Mouse (Mus musculus) cerebellum, adult 2 months (tissue): ENCODE measurements at regions not wholly inside any gene's neighbourhood (a gene's known extent, or its start where the extent isn't known, plus 50 kb on each side); places are given as distances from the start of the nearest gene placed in this dataset.

ENCODE experiments used
- CTCF ChIP-seq: fragments of 200-500 bp; IDR thresholded peaks from 2 replicates; pipeline ENCODE4 v1.5.1; 2011; ENCODE audit warnings: low read depth, mild to moderate bottlenecking, control low read depth, low read length, moderate library complexity, borderline replicate concordance; ENCODE audit not compliant: insufficient read depth
- POLR2A ChIP-seq: fragments of 200-500 bp; IDR thresholded peaks from 2 replicates; pipeline ENCODE4 v1.6.1; 2011; ENCODE audit warnings: low read length, control low read depth, borderline replicate concordance; ENCODE audit not compliant: insufficient read depth

DNA sequence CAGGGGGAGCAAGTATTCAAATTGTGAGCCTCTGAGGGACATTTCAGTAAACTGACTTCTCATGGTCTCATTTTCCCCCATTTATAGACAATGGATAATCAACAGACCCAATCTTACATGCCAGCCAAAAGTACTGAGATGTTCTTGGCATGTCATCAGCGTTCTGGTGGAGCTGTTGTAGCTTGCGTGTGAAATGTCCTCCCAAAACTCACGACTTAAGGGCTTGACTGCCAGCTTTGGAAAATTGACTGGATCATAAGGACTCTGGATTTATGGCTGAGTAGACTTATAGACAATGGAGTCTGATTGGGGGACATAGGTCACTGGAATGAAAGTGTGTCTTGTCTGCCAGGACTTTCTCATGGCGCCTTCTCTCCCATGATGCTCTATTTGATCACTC, 254.9 kb upstream of the Irx5 start:
- TF ChIP-seq POLR2A = no peak
- no peak for TF ChIP-seq CTCF
